Mouse (Mus musculus): ENCODE results near the gene Dusp9. TPM values are rescaled to one million over a fixed set of nuclear protein-coding genes. Genes with fewer than 3 reads are reported as not detected.

The Dusp9 gene
- polyA plus RNA-seq, 1 experiment from 2014 or later, result 0.43 TPM

GRCm38 (mm10) chrX:73672879-73673618, 33.8 kb downstream of the Dusp9 start, which contains the start of gene Slc6a8:
Gene Slc6a8, plus strand, starts transcription at chrX:73673150.
- peak within 1 kb of the TSS; percentile 71 for H3K4me2 ChIP-seq
- H3K36me3 ChIP-seq (replicated peaks), result no peaks in the 10 kb centered on the region
- WGBS, result 16% methylated on average over 29 of the region's 72 CpGs
- H3K4me3 ChIP-seq, result peak within 1 kb of the TSS; percentile 66
- peak within 1 kb of the TSS; percentile 71 for H3K27ac ChIP-seq
- H3K27me3 ChIP-seq (replicated peaks), result no peaks in the 10 kb centered on the region
- peak within 1 kb of the TSS; percentile 67 for H3K9ac ChIP-seq
- ATAC-seq (replicated peaks), result peak; percentile 79
- no peaks in the 10 kb centered on the region for H3K9me3 ChIP-seq
- H3K4me1 ChIP-seq, result peaks cover 21% of the 10 kb centered on the region

- H3K4me2 ChIP-seq, result peak overlapping the region; percentile 71
- peak overlapping the region; percentile 67 for H3K9ac ChIP-seq
- no peaks in the 10 kb centered on the region for H3K9me3 ChIP-seq
- WGBS, result 24% methylated on average over 27 of the region's 42 CpGs
- H3K4me3 ChIP-seq, result peak overlapping the region; percentile 66
- no peaks in the 10 kb centered on the region for H3K36me3 ChIP-seq (replicated peaks)
- peak overlapping the region; percentile 71 for H3K27ac ChIP-seq
- H3K4me1 ChIP-seq, result peaks cover 21% of the 10 kb centered on the region
- H3K27me3 ChIP-seq (replicated peaks), result no peaks in the 10 kb centered on the region
- ATAC-seq (replicated peaks), result peak; percentile 39
Measured at GRCm38 (mm10) chrX:73673619-73673967, 34.4 kb downstream of the Dusp9 start.

GRCm38 (mm10) chrX:73673968-73674661, 34.9 kb downstream of the Dusp9 start:
- Histone ChIP-seq H3K4me2 (peak overlapping the region; percentile 71), H3K36me3 (replicated peaks) (no peaks in the 10 kb centered on the region), H3K4me1 (peaks cover 21% of the 10 kb centered on the region), H3K9me3 (no peaks in the 10 kb centered on the region), H3K27me3 (replicated peaks) (no peaks in the 10 kb centered on the region), H3K9ac (peak overlapping the region; percentile 67), H3K4me3 (peak overlapping the region; percentile 66), H3K27ac (peak overlapping the region; percentile 71; the same call in 1 of the 2 replicates)
- peak; percentile 55 for ATAC-seq (replicated peaks)
- WGBS, result 29% methylated on average over 20 of the region's 20 CpGs

GRCm38 (mm10) chrX:73675231-73675630, 36.0 kb downstream of the Dusp9 start:
- H3K36me3 ChIP-seq (replicated peaks), result no peaks in the 10 kb centered on the region
- peaks cover 21% of the 10 kb centered on the region for H3K4me1 ChIP-seq
- H3K4me2 ChIP-seq, result peak overlapping the region; percentile 71
- peak overlapping the region; percentile 66 for H3K4me3 ChIP-seq
- H3K9me3 ChIP-seq, result no peaks in the 10 kb centered on the region
- no peak for ATAC-seq (replicated peaks)
- H3K27me3 ChIP-seq (replicated peaks), result no peaks in the 10 kb centered on the region
- no peak overlapping the region for H3K9ac ChIP-seq
- 72% methylated on average over 2 of the region's 2 CpGs for WGBS
- no peak overlapping the region for H3K27ac ChIP-seq

GRCm38 (mm10) chrX:73676668-73677067, 37.4 kb downstream of the Dusp9 start:
- Histone ChIP-seq H3K9me3 (no peaks in the 10 kb centered on the region), H3K27ac (no peak overlapping the region), H3K4me1 (peaks cover 21% of the 10 kb centered on the region), H3K27me3 (replicated peaks) (no peaks in the 10 kb centered on the region), H3K4me3 (no peak overlapping the region), H3K36me3 (replicated peaks) (no peaks in the 10 kb centered on the region), H3K9ac (no peak overlapping the region), H3K4me2 (no peak overlapping the region)
- 94% methylated on average over 4 of the region's 4 CpGs for WGBS
- no peak for ATAC-seq (replicated peaks)

- Histone ChIP-seq H3K4me1 (no peaks in the 10 kb centered on the region), H3K27ac (no peak overlapping the region), H3K4me3 (no peak overlapping the region), H3K36me3 (replicated peaks) (peaks cover 2% of the 10 kb centered on the region; the same call in 1 of the 2 replicates), H3K9me3 (no peaks in the 10 kb centered on the region), H3K9ac (no peak overlapping the region), H3K4me2 (no peak overlapping the region), H3K27me3 (replicated peaks) (no peaks in the 10 kb centered on the region)
- no peak for ATAC-seq (replicated peaks)
- 85% methylated on average over 2 of the region's 2 CpGs for WGBS
Measured at GRCm38 (mm10) chrX:73684156-73684555, 44.9 kb downstream of the Dusp9 start.

GRCm38 (mm10) chrX:73684978-73685377, 45.8 kb downstream of the Dusp9 start:
- ATAC-seq (replicated peaks), result no peak
- Histone ChIP-seq H3K9ac (no peak overlapping the region), H3K4me1 (no peaks in the 10 kb centered on the region), H3K27me3 (replicated peaks) (no peaks in the 10 kb centered on the region), H3K9me3 (no peaks in the 10 kb centered on the region), H3K4me3 (no peak overlapping the region), H3K27ac (no peak overlapping the region), H3K4me2 (no peak overlapping the region), H3K36me3 (replicated peaks) (peaks cover 2% of the 10 kb centered on the region; the same call in 1 of the 2 replicates)

GRCm38 (mm10) chrX:73685629-73686028, 46.4 kb downstream of the Dusp9 start:
- 69% methylated on average over 3 of the region's 3 CpGs for WGBS
- Histone ChIP-seq H3K4me3 (no peak overlapping the region), H3K27ac (no peak overlapping the region), H3K9ac (no peak overlapping the region), H3K4me2 (no peak overlapping the region), H3K27me3 (replicated peaks) (no peaks in the 10 kb centered on the region), H3K4me1 (no peaks in the 10 kb centered on the region), H3K36me3 (replicated peaks) (peaks cover 2% of the 10 kb centered on the region; the same call in 1 of the 2 replicates), H3K9me3 (no peaks in the 10 kb centered on the region)
- no peak for ATAC-seq (replicated peaks)

GRCm38 (mm10) chrX:73690917-73691629, 51.9 kb downstream of the Dusp9 start:
- Histone ChIP-seq H3K4me1 (no peaks in the 10 kb centered on the region), H3K27ac (no peak overlapping the region), H3K4me3 (no peak overlapping the region), H3K9me3 (no peaks in the 10 kb centered on the region), H3K27me3 (replicated peaks) (no peaks in the 10 kb centered on the region), H3K4me2 (no peak overlapping the region), H3K36me3 (replicated peaks) (0 out of 2 replicates have a peak, but pooled peaks cover 1% of the 10 kb centered on the region), H3K9ac (no peak overlapping the region)
- WGBS, result 77% methylated on average over 5 of the region's 5 CpGs
- ATAC-seq (replicated peaks), result 0 out of 2 replicates have a peak, but pooled peaks have one; percentile 45

Other genes with a start within 250 kb of the Dusp9 start
- not detected in 2 replicates for gene Gm18336, start 240.7 kb upstream of the Dusp9 start, polyA plus RNA-seq (2015; fragmentation: Nextera tagmentation; extraction: Ambion mirVana)
- 1.3 and 1.6 TPM in 2 replicates for gene Zfp92, start 228.3 kb upstream of the Dusp9 start, polyA plus RNA-seq (2015; fragmentation: Nextera tagmentation; extraction: Ambion mirVana)
- gene Trex2, start 204.1 kb upstream of the Dusp9 start, polyA plus RNA-seq (2015; fragmentation: Nextera tagmentation; extraction: Ambion mirVana), result not detected in 2 replicates
- gene Haus7, start 180.4 kb upstream of the Dusp9 start, polyA plus RNA-seq (2015; fragmentation: Nextera tagmentation; extraction: Ambion mirVana), result 75.5 and 76.1 TPM in 2 replicates
- 22.9 and 24.3 TPM in 2 replicates for gene Bgn, start 155.8 kb upstream of the Dusp9 start, polyA plus RNA-seq (2015; fragmentation: Nextera tagmentation; extraction: Ambion mirVana)
- 5.9 and 7.0 TPM in 2 replicates for gene Atp2b3, start 136.3 kb upstream of the Dusp9 start, polyA plus RNA-seq (2015; fragmentation: Nextera tagmentation; extraction: Ambion mirVana)
- 179 and 188 TPM in 2 replicates for gene Pnck, start 20.7 kb downstream of the Dusp9 start, polyA plus RNA-seq (2015; fragmentation: Nextera tagmentation; extraction: Ambion mirVana)
- 6.6 and 7.4 TPM in 2 replicates for gene Slc6a8, start 33.7 kb downstream of the Dusp9 start, polyA plus RNA-seq (2015; fragmentation: Nextera tagmentation; extraction: Ambion mirVana)
- 112 and 115 TPM in 2 replicates for gene Bcap31, start 76.8 kb downstream of the Dusp9 start, polyA plus RNA-seq (2015; fragmentation: Nextera tagmentation; extraction: Ambion mirVana)
- 12.8 and 13.5 TPM in 2 replicates for gene Abcd1, start 77.2 kb downstream of the Dusp9 start, polyA plus RNA-seq (2015; fragmentation: Nextera tagmentation; extraction: Ambion mirVana)
- 0.23 and 0.35 TPM in 2 replicates for gene Plxnb3, start 117.7 kb downstream of the Dusp9 start, polyA plus RNA-seq (2015; fragmentation: Nextera tagmentation; extraction: Ambion mirVana)
- 1.6 and 2.1 TPM in 2 replicates for gene Srpk3, start 135.0 kb downstream of the Dusp9 start, polyA plus RNA-seq (2015; fragmentation: Nextera tagmentation; extraction: Ambion mirVana)
- 258 and 267 TPM in 2 replicates for gene Idh3g, start 147.5 kb downstream of the Dusp9 start, polyA plus RNA-seq (2015; fragmentation: Nextera tagmentation; extraction: Ambion mirVana)
- 134 and 140 TPM in 2 replicates for gene Ssr4, start 147.6 kb downstream of the Dusp9 start, polyA plus RNA-seq (2015; fragmentation: Nextera tagmentation; extraction: Ambion mirVana)
- 5.6 and 5.9 TPM in 2 replicates for gene Pdzd4, start 185.6 kb downstream of the Dusp9 start, polyA plus RNA-seq (2015; fragmentation: Nextera tagmentation; extraction: Ambion mirVana)